Mouse (Mus musculus) heart, adult 18-20 months (tissue): ENCODE data around the gene Btbd11. TPM values are rescaled to one million over a fixed set of nuclear protein-coding genes. Genes with fewer than 3 reads are reported as not detected.
A peak's percentile ranks its signal among the peaks of the same experiment; 100 is the strongest.

Source experiments
- DNase-seq, 2 experiments: peaks; one replicate each; pipeline ENCODE4 v3.0.0; 2021 to 2022; ENCODE audit warnings: mixed read lengths in 1 of 2
- total RNA-seq, 2 experiments: library from RNA; stranded (reverse); gene quantifications; 2 replicates each; pipeline ENCODE4 v1.2.3; 2021

Btbd11 gene
- total RNA-seq, 2 experiments from 2014 or later, result 3.2 to 4.8 TPM

GRCm38 (mm10) chr10:85591986-85592385 lies 205.4 kb downstream of the Btbd11 start:
- no peak for DNase-seq

- no peak for DNase-seq
Measured at GRCm38 (mm10) chr10:85596301-85596700, 209.7 kb downstream of the Btbd11 start.

- DNase-seq, result peak; percentile 48 to 67
Measured at GRCm38 (mm10) chr10:85598093-85598599, 211.5 kb downstream of the Btbd11 start.

- DNase-seq, result peak in 1 of 2 experiments; percentile 20
Measured at GRCm38 (mm10) chr10:85598603-85599542, 212.3 kb downstream of the Btbd11 start.

- DNase-seq, result no peak
Measured at GRCm38 (mm10) chr10:85602546-85602945, 215.9 kb downstream of the Btbd11 start.

GRCm38 (mm10) chr10:85604556-85604955 lies 217.9 kb downstream of the Btbd11 start:
- peak; percentile 54 to 80 for DNase-seq

- no peak for DNase-seq
Measured at GRCm38 (mm10) chr10:85608550-85609278, 222.1 kb downstream of the Btbd11 start.

- no peak for DNase-seq
Measured at GRCm38 (mm10) chr10:85617080-85617479, 230.5 kb downstream of the Btbd11 start.

- DNase-seq, result no peak
Measured at GRCm38 (mm10) chr10:85617501-85618417, 231.1 kb downstream of the Btbd11 start.

GRCm38 (mm10) chr10:85621067-85621466 lies 234.5 kb downstream of the Btbd11 start:
- peak in 1 of 2 experiments; percentile 6 for DNase-seq

GRCm38 (mm10) chr10:85624504-85625169 lies 238.0 kb downstream of the Btbd11 start:
- peak; percentile 34 to 51 for DNase-seq

GRCm38 (mm10) chr10:85625170-85625686 lies 238.6 kb downstream of the Btbd11 start:
- DNase-seq, result no peak

- DNase-seq, result no peak
Measured at GRCm38 (mm10) chr10:85632030-85632429, 245.4 kb downstream of the Btbd11 start.

GRCm38 (mm10) chr10:85633577-85633976 lies 247.0 kb downstream of the Btbd11 start:
- DNase-seq, result no peak

GRCm38 (mm10) chr10:85637580-85637979 lies 251.0 kb downstream of the Btbd11 start:
- no peak for DNase-seq

- DNase-seq, result no peak
Measured at GRCm38 (mm10) chr10:85638141-85638540, 251.5 kb downstream of the Btbd11 start.

- no peak for DNase-seq
Measured at GRCm38 (mm10) chr10:85639581-85639980, 253.0 kb downstream of the Btbd11 start.

GRCm38 (mm10) chr10:85640408-85640807 lies 253.8 kb downstream of the Btbd11 start:
- no peak for DNase-seq

- DNase-seq, result no peak
Measured at GRCm38 (mm10) chr10:85645346-85645745, 258.7 kb downstream of the Btbd11 start.

- peak; percentile 28 to 60 for DNase-seq
Measured at GRCm38 (mm10) chr10:85651706-85652105, 265.1 kb downstream of the Btbd11 start.

- DNase-seq, result peak; percentile 32 to 52
Measured at GRCm38 (mm10) chr10:85655881-85656280, 269.3 kb downstream of the Btbd11 start.
